Mouse (Mus musculus) brain, adult 2 months (tissue): ENCODE results near the gene Cd80.
"Not testable (repeated sequence)": the region's sequence is repeated elsewhere in the genome, so short reads cannot be mapped to it uniquely, and the experiment has no call there.

Experiments
- DNase-seq: peaks from one replicate; pipeline ENCODE4 v3.0.0; 2011; ENCODE audit warnings: low read depth, low spot score

Gene Cd80

GRCm38 (mm10) chr16:38472507-38472873, 17.1 kb downstream of the Cd80 start:
- DNase-seq = no peak

GRCm38 (mm10) chr16:38473661-38474060, 18.3 kb downstream of the Cd80 start:
- no peak for DNase-seq

- DNase-seq = no peak
Measured at GRCm38 (mm10) chr16:38474677-38475286, 19.4 kb downstream of the Cd80 start.

GRCm38 (mm10) chr16:38475681-38476311, 20.4 kb downstream of the Cd80 start:
- no peak for DNase-seq

- peak; percentile 66 for DNase-seq
Measured at GRCm38 (mm10) chr16:38476312-38477240, 21.2 kb downstream of the Cd80 start.

- DNase-seq = not testable (repeated sequence)
Measured at GRCm38 (mm10) chr16:38477241-38477608, 21.9 kb downstream of the Cd80 start.

GRCm38 (mm10) chr16:38478296-38478695, 22.9 kb downstream of the Cd80 start:
- no peak for DNase-seq

GRCm38 (mm10) chr16:38481327-38481726, 26.0 kb downstream of the Cd80 start:
- no peak for DNase-seq

- DNase-seq = peak; percentile 75
Measured at GRCm38 (mm10) chr16:38482780-38483562, 27.6 kb downstream of the Cd80 start.

GRCm38 (mm10) chr16:38483582-38484309, 28.4 kb downstream of the Cd80 start:
- DNase-seq = no peak

- no peak for DNase-seq
Measured at GRCm38 (mm10) chr16:38492551-38492950, 37.2 kb downstream of the Cd80 start.

- peak; percentile 69 for DNase-seq
Measured at GRCm38 (mm10) chr16:38493890-38494289, 38.5 kb downstream of the Cd80 start.

GRCm38 (mm10) chr16:38496604-38497140, 41.3 kb downstream of the Cd80 start:
- no peak for DNase-seq

GRCm38 (mm10) chr16:38502469-38502868, 47.1 kb downstream of the Cd80 start:
- no peak for DNase-seq

- DNase-seq = peak; percentile 68
Measured at GRCm38 (mm10) chr16:38503528-38503927, 48.2 kb downstream of the Cd80 start.

GRCm38 (mm10) chr16:38506041-38506634, 50.8 kb downstream of the Cd80 start:
- peak; percentile 82 for DNase-seq

GRCm38 (mm10) chr16:38510846-38511245, 55.5 kb downstream of the Cd80 start:
- no peak for DNase-seq

- no peak for DNase-seq
Measured at GRCm38 (mm10) chr16:38519140-38519539, 63.8 kb downstream of the Cd80 start.

GRCm38 (mm10) chr16:38521211-38521987, 66.0 kb downstream of the Cd80 start:
- no peak for DNase-seq
